Mouse (Mus musculus) embryonic facial prominence, embryonic 13.5 days (tissue): ENCODE measurements around the gene Gpr108. TPM values are rescaled to one million over a fixed set of nuclear protein-coding genes. Genes with fewer than 3 reads are reported as not detected.

Source experiments
- ATAC-seq: fragments of 200-750 bp; cut with Nextera tagmentation; 2 replicates; pipeline ENCODE4 v1.8.0; 2017; ENCODE audit warnings: low read depth; ENCODE audit not compliant: insufficient number of reproducible peaks, insufficient read depth, low FRiP score, low TSS enrichment
- H3K27ac ChIP-seq: fragments of 300-500 bp; sonication (generic); 2 replicates; pipeline ENCODE4 v1.5.1; 2015; ENCODE audit warnings: moderate library complexity, mild to moderate bottlenecking, inconsistent platforms
- H3K27me3 ChIP-seq: fragments of 300-500 bp; sonication (generic); 2 replicates; pipeline ENCODE4 v1.6.1; 2015; ENCODE audit warnings: mild to moderate bottlenecking, inconsistent platforms
- H3K36me3 ChIP-seq: fragments of 300-500 bp; sonication (generic); 2 replicates; pipeline ENCODE4 v1.6.1; 2015; ENCODE audit warnings: mild to moderate bottlenecking, inconsistent platforms
- H3K4me1 ChIP-seq: fragments of 300-500 bp; sonication (generic); 2 replicates; pipeline ENCODE4 v1.6.1; 2015; ENCODE audit warnings: inconsistent platforms
- H3K4me2 ChIP-seq: fragments of 300-500 bp; sonication (generic); 2 replicates; pipeline ENCODE4 v1.6.1; 2015; ENCODE audit warnings: moderate library complexity, mild to moderate bottlenecking, inconsistent platforms
- H3K4me3 ChIP-seq: fragments of 300-500 bp; sonication (generic); 2 replicates; pipeline ENCODE4 v1.5.1; 2015; ENCODE audit warnings: mild to moderate bottlenecking, inconsistent platforms
- H3K9ac ChIP-seq: fragments of 300-500 bp; sonication (generic); 2 replicates; pipeline ENCODE4 v1.6.1; 2015; ENCODE audit warnings: mild to moderate bottlenecking, inconsistent platforms
- H3K9me3 ChIP-seq: fragments of 300-500 bp; sonication (generic); 2 replicates; pipeline ENCODE4 v1.6.1; 2016; ENCODE audit warnings: inconsistent platforms
- WGBS: fragments of 180-500 bp; shearing (Covaris S2); methylation state at CpG from one replicate; pipeline ENCODE4 v1.1.7; 2015; ENCODE audit warnings: mixed read lengths; 5-methylcytosine and 5-hydroxymethylcytosine counted together
- microRNA-seq: library from miRNA; unstranded; fragments of <30 nt; microRNA quantifications from one replicate; pipeline ENCODE4, GENCODE M21; 2016
- polyA plus RNA-seq: library from polyadenylated mRNA; unstranded; fragments of >200 nt; fragmentation: Nextera tagmentation; extraction: Ambion mirVana; gene quantifications from 2 replicates; pipeline ENCODE4 v1.2.1, GENCODE M21; 2015

Gene Gpr108
- polyA plus RNA-seq, 1 experiment from 2014 or later, result 33.1 TPM

GRCm38 (mm10) chr17:57194771-57195170 is 53.5 kb downstream of the Gpr108 start:
- Histone ChIP-seq H3K9me3 (no peaks in the 10 kb centered on the region), H3K27ac (no peak overlapping the region), H3K4me2 (no peak overlapping the region), H3K9ac (no peak overlapping the region), H3K4me3 (no peak overlapping the region), H3K4me1 (no peaks in the 10 kb centered on the region), H3K27me3 (no peaks in the 10 kb centered on the region), H3K36me3 (no peaks in the 10 kb centered on the region)
- WGBS, result 76% methylated on average over 3 of the region's 3 CpGs
- no peak for ATAC-seq

GRCm38 (mm10) chr17:57194041-57194507 is 54.2 kb downstream of the Gpr108 start, which contains the start of gene Tnfsf14:
Gene Tnfsf14 (minus strand): TSS chr17:57194177.
- Histone ChIP-seq H3K27me3 (no peaks in the 10 kb centered on the region), H3K36me3 (no peaks in the 10 kb centered on the region), H3K4me3 (no peak within 1 kb of the TSS), H3K27ac (no peak within 1 kb of the TSS), H3K9me3 (no peaks in the 10 kb centered on the region), H3K9ac (no peak within 1 kb of the TSS), H3K4me1 (no peaks in the 10 kb centered on the region), H3K4me2 (no peak within 1 kb of the TSS)
- ATAC-seq, result no peak
- 83% methylated on average over 11 of the region's 11 CpGs for WGBS

GRCm38 (mm10) chr17:57188510-57189192 is 59.6 kb downstream of the Gpr108 start:
- H3K27ac ChIP-seq, result no peak overlapping the region
- no peak for ATAC-seq
- no peaks in the 10 kb centered on the region for H3K9me3 ChIP-seq
- no peak overlapping the region for H3K4me2 ChIP-seq
- no peaks in the 10 kb centered on the region for H3K36me3 ChIP-seq
- no peaks in the 10 kb centered on the region for H3K4me1 ChIP-seq
- H3K4me3 ChIP-seq, result no peak overlapping the region
- H3K27me3 ChIP-seq, result no peaks in the 10 kb centered on the region
- no peak overlapping the region for H3K9ac ChIP-seq
- 82% methylated on average over 12 of the region's 12 CpGs for WGBS

- Histone ChIP-seq H3K4me1 (no peaks in the 10 kb centered on the region), H3K9me3 (no peaks in the 10 kb centered on the region), H3K9ac (no peak overlapping the region), H3K36me3 (no peaks in the 10 kb centered on the region), H3K4me3 (no peak overlapping the region), H3K4me2 (no peak overlapping the region), H3K27ac (no peak overlapping the region), H3K27me3 (no peaks in the 10 kb centered on the region)
- no peak for ATAC-seq
- 72% methylated on average over 2 of the region's 2 CpGs for WGBS
Observed at GRCm38 (mm10) chr17:57185641-57186040, 62.6 kb downstream of the Gpr108 start.

Small RNAs within 50 kb of the gene (microRNA-seq; reads per million reads assigned to microRNA genes)
- not detected for gene Mir6978

Other genes with a start within 250 kb of the Gpr108 start
- 0.87 TPM in 1 of 2 replicates, not detected in the other for gene Pspn, start 248.4 kb downstream of the Gpr108 start, polyA plus RNA-seq
- 65.5 and 71.3 TPM in 2 replicates for gene Gtf2f1, start 237.2 kb downstream of the Gpr108 start, polyA plus RNA-seq
- 0.24 and 0.59 TPM in 2 replicates for gene Gm17949, start 237.0 kb downstream of the Gpr108 start, polyA plus RNA-seq
- gene Khsrp, start 216.9 kb downstream of the Gpr108 start, polyA plus RNA-seq, result 45.7 and 49.8 TPM in 2 replicates
- gene Slc25a41, start 206.8 kb downstream of the Gpr108 start, polyA plus RNA-seq, result not detected in 2 replicates
- 7.3 and 7.9 TPM in 2 replicates for gene Crb3, start 189.3 kb downstream of the Gpr108 start, polyA plus RNA-seq
- 9.1 TPM in 2 replicates for gene Slc25a23, start 188.6 kb downstream of the Gpr108 start, polyA plus RNA-seq
- 1.6 and 2.4 TPM in 2 replicates for gene Dennd1c, start 169.9 kb downstream of the Gpr108 start, polyA plus RNA-seq
- 9.4 and 10.3 TPM in 2 replicates for gene Tubb4a, start 160.7 kb downstream of the Gpr108 start, polyA plus RNA-seq
- gene Tnfsf9, start 143.1 kb downstream of the Gpr108 start, polyA plus RNA-seq, result 7.9 and 8.2 TPM in 2 replicates
- gene Cd70, start 98.7 kb downstream of the Gpr108 start, polyA plus RNA-seq, result not detected in 2 replicates
- gene Tnfsf14, start 54.3 kb downstream of the Gpr108 start, polyA plus RNA-seq, result 0.18 TPM in 1 of 2 replicates, not detected in the other
- 0.13 and 4.8 TPM in 2 replicates for gene C3, start 20.3 kb downstream of the Gpr108 start, polyA plus RNA-seq
- 38.1 and 41.5 TPM in 2 replicates for gene Trip10, start 1.0 kb upstream of the Gpr108 start, polyA plus RNA-seq
- gene Vav1, start 30.7 kb upstream of the Gpr108 start, polyA plus RNA-seq, result 2.6 and 2.9 TPM in 2 replicates
- 4.8 and 6.4 TPM in 2 replicates for gene Adgre1, start 110.2 kb upstream of the Gpr108 start, polyA plus RNA-seq